Mouse (Mus musculus): Measurements from ENCODE around the gene Gm3776. TPM values are rescaled to one million over a fixed set of nuclear protein-coding genes. Genes with fewer than 3 reads are reported as not detected.

Gene Gm3776
- not detected for polyA plus RNA-seq (2014; fragmentation: Illumina TruSeq; extraction: RNeasy Lipid Tissue Mini Kit (QIAGEN cat#74804); ENCODE audit: low read depth, low replicate concordance)

DNA sequence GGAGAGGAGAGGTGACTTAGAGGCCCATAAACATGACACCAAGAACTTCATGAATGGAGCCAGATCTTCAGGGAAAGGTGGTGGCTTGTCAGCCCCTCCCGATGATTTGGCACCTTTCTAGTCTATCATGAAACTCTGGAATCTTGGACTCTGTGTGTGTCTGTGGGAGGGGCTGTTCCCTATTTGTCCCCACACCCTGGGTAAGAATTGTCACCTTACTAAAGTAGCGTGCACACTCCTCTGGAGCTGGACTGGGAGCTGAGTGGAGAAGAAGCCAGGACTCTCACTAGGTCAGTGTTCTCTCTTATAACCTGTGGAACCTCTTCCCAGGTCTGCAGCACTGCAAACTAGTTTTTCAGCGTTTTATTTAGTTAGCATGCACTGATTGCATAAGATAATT lies at the start of gene Gm3776:
Gene Gm3776 (plus strand): TSS at position 216 of the 400 bp plus-strand sequence.

GRCm38 (mm10) chr9:78230461-78230860 lies 26.5 kb upstream of the Gm3776 start, which contains the start of gene Gsta1:
TSS of gene Gsta1 (plus strand) at chr9:78230656.

GRCm38 (mm10) chr9:78289723-78290122 lies 32.8 kb downstream of the Gm3776 start, which contains the start of gene Gm10639:
TSS of gene Gm10639 (plus strand) at chr9:78289923.

DNA sequence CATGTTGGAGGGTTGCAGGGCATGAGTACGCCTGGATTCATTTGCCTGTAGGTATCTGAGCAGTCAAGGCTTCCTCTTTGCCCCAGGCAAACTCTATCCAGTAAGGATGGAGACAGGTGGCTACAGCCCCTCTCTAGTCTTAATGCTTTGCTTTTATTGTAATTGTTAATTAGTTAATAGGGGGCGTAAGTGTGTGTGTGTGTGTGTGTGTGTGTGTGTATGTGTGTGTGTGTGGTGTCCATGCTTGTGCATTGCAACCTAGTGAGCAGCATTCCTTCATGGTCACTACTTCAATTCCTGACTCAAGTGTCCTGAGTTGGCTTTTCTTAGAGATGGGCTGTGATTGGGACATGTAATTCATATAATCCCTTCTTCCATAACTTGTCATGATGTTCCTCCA lies 57.8 kb downstream of the Gm3776 start, which contains the start of gene Omt2a:
Gene Omt2a (minus strand): TSS at position 101 of the 400 bp plus-strand sequence.

Other genes with a start within 250 kb of the Gm3776 start
- gene Gcm1, start 205.2 kb upstream of the Gm3776 start, polyA plus RNA-seq (2014; fragmentation: Illumina TruSeq; extraction: RNeasy Lipid Tissue Mini Kit (QIAGEN cat#74804); ENCODE audit: low read depth, low replicate concordance) = not detected
- 56.3 TPM for gene Fbxo9, start 148.1 kb upstream of the Gm3776 start, polyA plus RNA-seq (2014; fragmentation: Illumina TruSeq; extraction: RNeasy Lipid Tissue Mini Kit (QIAGEN cat#74804); ENCODE audit: low read depth, low replicate concordance)
- 21.8 TPM for gene Ick, start 147.9 kb upstream of the Gm3776 start, polyA plus RNA-seq (2014; fragmentation: Illumina TruSeq; extraction: RNeasy Lipid Tissue Mini Kit (QIAGEN cat#74804); ENCODE audit: low read depth, low replicate concordance)
- 55.6 TPM for gene Gsta4, start 74.4 kb upstream of the Gm3776 start, polyA plus RNA-seq (2014; fragmentation: Illumina TruSeq; extraction: RNeasy Lipid Tissue Mini Kit (QIAGEN cat#74804); ENCODE audit: low read depth, low replicate concordance)
- gene Gsta1, start 26.5 kb upstream of the Gm3776 start, polyA plus RNA-seq (2014; fragmentation: Illumina TruSeq; extraction: RNeasy Lipid Tissue Mini Kit (QIAGEN cat#74804); ENCODE audit: low read depth, low replicate concordance) = not detected
- not detected for gene Gm10639, start 32.8 kb downstream of the Gm3776 start, polyA plus RNA-seq (2014; fragmentation: Illumina TruSeq; extraction: RNeasy Lipid Tissue Mini Kit (QIAGEN cat#74804); ENCODE audit: low read depth, low replicate concordance)
- not detected for gene Omt2a, start 57.7 kb downstream of the Gm3776 start, polyA plus RNA-seq (2014; fragmentation: Illumina TruSeq; extraction: RNeasy Lipid Tissue Mini Kit (QIAGEN cat#74804); ENCODE audit: low read depth, low replicate concordance)
- gene Omt2b, start 70.5 kb downstream of the Gm3776 start, polyA plus RNA-seq (2014; fragmentation: Illumina TruSeq; extraction: RNeasy Lipid Tissue Mini Kit (QIAGEN cat#74804); ENCODE audit: low read depth, low replicate concordance) = not detected
- gene Gsta2, start 98.7 kb downstream of the Gm3776 start, polyA plus RNA-seq (2014; fragmentation: Illumina TruSeq; extraction: RNeasy Lipid Tissue Mini Kit (QIAGEN cat#74804); ENCODE audit: low read depth, low replicate concordance) = 1.9 TPM
- not detected for gene Dppa5a, start 111.0 kb downstream of the Gm3776 start, polyA plus RNA-seq (2014; fragmentation: Illumina TruSeq; extraction: RNeasy Lipid Tissue Mini Kit (QIAGEN cat#74804); ENCODE audit: low read depth, low replicate concordance)
- not detected for gene Ooep, start 121.6 kb downstream of the Gm3776 start, polyA plus RNA-seq (2014; fragmentation: Illumina TruSeq; extraction: RNeasy Lipid Tissue Mini Kit (QIAGEN cat#74804); ENCODE audit: low read depth, low replicate concordance)
- gene Ddx43, start 138.6 kb downstream of the Gm3776 start, polyA plus RNA-seq (2014; fragmentation: Illumina TruSeq; extraction: RNeasy Lipid Tissue Mini Kit (QIAGEN cat#74804); ENCODE audit: low read depth, low replicate concordance) = 0.26 TPM
- gene Cgas, start 186.1 kb downstream of the Gm3776 start, polyA plus RNA-seq (2014; fragmentation: Illumina TruSeq; extraction: RNeasy Lipid Tissue Mini Kit (QIAGEN cat#74804); ENCODE audit: low read depth, low replicate concordance) = 0.97 TPM
- gene Mto1, start 191.1 kb downstream of the Gm3776 start, polyA plus RNA-seq (2014; fragmentation: Illumina TruSeq; extraction: RNeasy Lipid Tissue Mini Kit (QIAGEN cat#74804); ENCODE audit: low read depth, low replicate concordance) = 12.2 TPM
- gene Gm17324, start 191.7 kb downstream of the Gm3776 start, polyA plus RNA-seq (2014; fragmentation: Illumina TruSeq; extraction: RNeasy Lipid Tissue Mini Kit (QIAGEN cat#74804); ENCODE audit: low read depth, low replicate concordance) = 0.36 TPM
- 8,136 TPM for gene Eef1a1, start 232.0 kb downstream of the Gm3776 start, polyA plus RNA-seq (2014; fragmentation: Illumina TruSeq; extraction: RNeasy Lipid Tissue Mini Kit (QIAGEN cat#74804); ENCODE audit: low read depth, low replicate concordance)